Mouse (Mus musculus) CD4-positive helper T cell, adult 2 months (primary cell): ENCODE results near the gene Capg.

Experiments
- DNase-seq: peaks from one replicate; pipeline ENCODE4 v3.0.0-alpha.2; 2012; ENCODE audit warnings: low read depth, missing footprints, low spot score

Gene Capg

GRCm38 (mm10) chr6:72544283-72544987 lies at the start of gene Capg:
TSS of gene Capg (plus strand) at chr6:72544391.
- peak; percentile 85 for DNase-seq

- no peak for DNase-seq
Observed at GRCm38 (mm10) chr6:72498950-72499349, 45.2 kb upstream of the Capg start.

GRCm38 (mm10) chr6:72503309-72503708 lies 40.9 kb upstream of the Capg start:
- no peak for DNase-seq

GRCm38 (mm10) chr6:72503939-72504338 lies 40.3 kb upstream of the Capg start:
- no peak for DNase-seq

GRCm38 (mm10) chr6:72506104-72506503 lies 38.1 kb upstream of the Capg start:
- no peak for DNase-seq

- no peak for DNase-seq
Observed at GRCm38 (mm10) chr6:72508596-72508995, 35.6 kb upstream of the Capg start.

- no peak for DNase-seq
Observed at GRCm38 (mm10) chr6:72509872-72510435, 34.2 kb upstream of the Capg start.

- peak; percentile 44 for DNase-seq
Observed at GRCm38 (mm10) chr6:72510686-72511421, 33.3 kb upstream of the Capg start.

- peak; percentile 89 for DNase-seq
Observed at GRCm38 (mm10) chr6:72512386-72513070, 31.7 kb upstream of the Capg start.

- DNase-seq, result no peak
Observed at GRCm38 (mm10) chr6:72513071-72513440, 31.1 kb upstream of the Capg start.

- DNase-seq, result no peak
Observed at GRCm38 (mm10) chr6:72515644-72516043, 28.5 kb upstream of the Capg start.

- no peak for DNase-seq
Observed at GRCm38 (mm10) chr6:72518842-72519241, 25.3 kb upstream of the Capg start.

- DNase-seq, result no peak
Observed at GRCm38 (mm10) chr6:72519303-72519702, 24.9 kb upstream of the Capg start.

GRCm38 (mm10) chr6:72519892-72520663 lies 24.1 kb upstream of the Capg start:
- DNase-seq, result no peak

GRCm38 (mm10) chr6:72520904-72521303 lies 23.3 kb upstream of the Capg start:
- DNase-seq, result no peak

GRCm38 (mm10) chr6:72521607-72522006 lies 22.6 kb upstream of the Capg start, which contains the start of gene Sh2d6:
TSS of gene Sh2d6 (minus strand) at chr6:72521707.
- DNase-seq, result no peak

GRCm38 (mm10) chr6:72522288-72522687 lies 21.9 kb upstream of the Capg start:
- no peak for DNase-seq

GRCm38 (mm10) chr6:72523222-72523621 lies 21.0 kb upstream of the Capg start:
- no peak for DNase-seq

GRCm38 (mm10) chr6:72524160-72524559 lies 20.0 kb upstream of the Capg start:
- DNase-seq, result no peak

GRCm38 (mm10) chr6:72527070-72527469 lies 17.1 kb upstream of the Capg start:
- no peak for DNase-seq

- DNase-seq, result no peak
Observed at GRCm38 (mm10) chr6:72528410-72529151, 15.6 kb upstream of the Capg start.
